Mouse (Mus musculus) c-Kit-positive CD71-positive TER-119-positive erythroid progenitor cells, embryonic 14.5 days (primary cell): ENCODE data around the gene Olfr248.
"Not testable (repeated sequence)": the region's sequence is repeated elsewhere in the genome, so short reads cannot be mapped to it uniquely, and the experiment has no call there.

Source experiments
- DNase-seq: peaks from one replicate; pipeline ENCODE4 v3.0.0-alpha.2; 2013; ENCODE audit warnings: low spot score

Olfr248 gene

DNA sequence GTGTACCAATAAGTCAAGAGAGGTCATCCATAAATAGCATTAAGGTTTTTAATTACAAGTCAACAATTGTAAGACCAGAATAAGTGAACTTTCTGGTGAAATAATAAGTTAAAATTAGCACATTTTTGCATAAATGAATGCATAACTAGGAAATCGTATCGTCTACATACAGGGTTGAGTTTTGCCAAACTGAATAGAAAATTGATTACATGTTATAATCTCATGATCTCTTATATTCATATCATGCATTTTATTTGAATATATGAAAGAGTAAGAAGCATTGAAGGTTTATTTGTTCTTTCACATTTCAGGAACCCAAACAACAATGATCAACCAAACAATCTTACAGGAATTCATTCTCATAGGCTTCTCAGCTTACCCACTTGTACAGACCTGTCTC, at the start of gene Olfr248:
TSS of gene Olfr248 (plus strand) at position 301 of the 400 bp plus-strand sequence.
- no peak for DNase-seq

GRCm38 (mm10) chr1:174353636-174354035, 37.2 kb upstream of the Olfr248 start:
- DNase-seq: not testable (repeated sequence)

DNA sequence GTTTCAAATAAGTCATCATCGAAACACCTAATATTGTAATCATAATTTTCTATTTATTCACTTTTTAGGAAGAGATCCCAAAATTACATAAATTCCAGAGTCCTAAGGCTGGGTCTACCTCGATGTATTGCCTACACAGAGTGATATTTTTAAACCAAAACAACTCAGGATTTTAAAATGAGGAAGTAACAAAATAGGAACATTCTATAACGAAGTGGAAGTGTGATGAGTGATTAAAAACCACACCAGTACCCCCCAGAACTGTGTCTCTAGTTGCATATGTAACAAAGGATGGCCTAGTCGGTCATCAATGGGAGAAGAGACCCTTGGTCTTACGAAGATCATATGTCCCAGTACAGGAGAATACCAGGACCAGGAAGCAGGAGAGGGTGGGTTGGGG, 36.2 kb upstream of the Olfr248 start:
- DNase-seq: no peak

DNA sequence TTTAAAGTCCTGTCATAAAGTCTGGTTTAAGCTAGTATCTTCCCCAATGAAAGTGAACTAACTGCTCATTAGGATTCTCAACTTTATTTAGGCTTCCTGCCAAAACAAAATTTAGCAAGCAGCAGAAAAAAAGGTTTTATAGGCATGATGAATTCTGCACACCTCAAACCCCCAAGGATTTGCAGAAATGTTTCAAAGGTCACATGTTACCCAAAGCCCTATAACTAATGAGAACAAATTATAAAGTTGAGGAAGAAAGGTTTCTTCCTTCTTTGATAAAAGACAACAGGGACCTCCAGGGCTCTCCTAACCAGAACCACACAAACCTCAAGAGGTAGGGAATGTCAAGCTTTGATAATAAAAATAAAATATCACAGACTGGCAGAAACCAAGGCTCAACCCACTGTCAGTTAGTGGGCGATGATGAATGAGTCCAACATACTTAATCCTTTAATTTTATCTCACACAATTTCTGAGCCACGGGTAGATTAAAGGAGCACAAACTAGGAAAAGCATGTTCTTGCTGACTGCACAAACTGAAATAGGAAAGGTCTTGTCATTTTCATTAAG, 25.9 kb upstream of the Olfr248 start, which contains the start of gene Olfr417:
TSS of gene Olfr417 (plus strand) at position 241 of the 570 bp plus-strand sequence.
- DNase-seq: no peak

DNA sequence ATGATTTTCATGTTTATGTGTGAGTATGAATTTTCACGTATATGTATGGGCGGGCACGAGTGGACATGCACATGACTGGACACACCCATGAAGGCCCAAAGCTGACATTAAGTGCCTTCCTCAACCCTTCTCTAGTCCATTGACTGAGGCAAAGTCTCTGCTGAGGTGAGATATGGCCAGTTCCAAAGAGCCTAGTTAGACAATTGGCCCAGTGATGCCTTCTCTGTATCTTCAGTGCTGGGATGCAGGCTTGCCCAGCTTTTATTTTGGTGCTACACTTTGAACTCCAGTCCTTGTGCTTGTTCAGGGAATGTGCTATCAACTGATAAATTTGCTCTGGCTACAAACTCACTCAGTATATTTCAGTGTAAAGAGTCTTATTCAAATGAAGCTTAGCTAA, 17.0 kb upstream of the Olfr248 start:
- DNase-seq: no peak

DNA sequence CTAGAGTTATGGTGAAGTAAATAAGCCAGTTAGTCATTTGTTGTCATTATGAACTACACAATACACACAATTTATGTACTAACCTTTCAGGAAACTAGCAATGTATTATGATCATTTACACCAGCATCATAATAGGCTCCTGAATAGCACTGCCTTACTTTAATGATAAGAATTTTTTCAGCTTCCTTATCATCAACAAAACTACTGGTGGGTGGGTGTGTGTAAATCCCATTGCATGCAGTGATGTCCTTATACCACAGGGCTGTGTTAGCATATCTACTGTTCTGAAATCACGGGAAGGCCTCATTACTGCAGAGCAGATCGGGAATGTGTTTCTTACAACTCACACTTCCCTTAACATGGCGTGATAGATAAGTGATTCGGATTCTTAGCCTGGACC, 32.1 kb downstream of the Olfr248 start:
- no peak for DNase-seq

DNA sequence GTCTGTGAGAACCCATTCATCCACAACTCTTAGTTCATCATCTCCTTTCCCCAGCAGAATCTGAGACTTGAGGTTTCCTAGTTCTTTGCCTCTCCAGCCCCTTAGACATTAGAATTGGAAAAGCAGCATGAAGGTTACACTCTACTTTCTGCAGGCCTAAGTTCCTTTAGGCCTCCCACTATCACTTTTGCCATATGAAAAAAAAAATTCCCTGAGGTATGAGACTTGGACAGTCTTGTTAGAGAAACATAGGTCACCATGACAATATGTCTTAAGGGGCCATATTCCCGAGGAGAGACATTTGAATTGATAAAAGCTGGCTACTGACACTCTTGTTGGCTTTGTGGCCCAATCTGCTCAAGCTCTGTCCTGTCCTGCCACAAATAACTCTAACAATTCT, 32.9 kb downstream of the Olfr248 start, which contains the start of gene Olfr414:
TSS of gene Olfr414 (plus strand) at position 301 of the 400 bp plus-strand sequence.
- DNase-seq: no peak

- DNase-seq: peak; percentile 34
These were observed 35.5 kb downstream of the Olfr248 start for GRCm38 (mm10) chr1:174426180-174426986.

GRCm38 (mm10) chr1:174427402-174427801, 36.6 kb downstream of the Olfr248 start:
- DNase-seq: no peak

- no peak for DNase-seq
These were observed 37.6 kb downstream of the Olfr248 start for GRCm38 (mm10) chr1:174428407-174428806.

DNA sequence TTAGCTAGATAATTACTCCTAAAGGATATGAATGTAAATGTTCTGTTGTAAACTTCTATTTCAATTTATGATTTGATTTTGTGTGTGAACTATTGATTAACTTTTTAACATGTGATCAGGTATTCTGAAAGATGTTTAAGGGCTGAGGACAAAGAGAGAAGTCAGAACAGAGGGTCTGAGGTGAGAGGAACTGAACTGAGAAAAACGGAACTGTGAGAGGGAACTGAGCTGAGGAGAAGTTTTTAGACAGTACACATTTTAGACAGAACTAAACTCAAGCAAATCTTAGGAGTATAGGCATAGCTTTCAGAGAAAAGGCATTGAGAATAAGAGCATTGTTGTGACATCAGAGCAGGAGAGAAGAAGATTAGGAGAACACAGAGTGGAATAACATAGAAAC, 43.3 kb downstream of the Olfr248 start:
- DNase-seq: no peak
